Mouse (Mus musculus) intestine, embryonic 16.5 days (tissue): Measurements from ENCODE around the gene Gm9040. TPM values are rescaled to one million over a fixed set of nuclear protein-coding genes. Genes with fewer than 3 reads are reported as not detected.
"Not testable (repeated sequence)": the region's sequence is repeated elsewhere in the genome, so short reads cannot be mapped to it uniquely, and the experiment has no call there.

Experiments
- ATAC-seq: fragments of 200-750 bp; cut with Nextera tagmentation; 2 replicates; pipeline ENCODE4 v1.8.0; 2017; ENCODE audit warnings: moderate TSS enrichment, moderate library complexity
- H3K27ac ChIP-seq: fragments of 300-500 bp; sonication (generic); 2 replicates; pipeline ENCODE4 v1.5.1; 2014; ENCODE audit warnings: mild to moderate bottlenecking, low read length
- H3K27me3 ChIP-seq: fragments of 300-500 bp; sonication (generic); replicated peaks from 2 replicates; pipeline ENCODE4 v1.6.1; 2014; ENCODE audit warnings: low read length, control low read depth, mixed read lengths; ENCODE audit not compliant: control insufficient read depth, insufficient read depth
- H3K36me3 ChIP-seq: fragments of 300-500 bp; sonication (generic); 2 replicates; pipeline ENCODE4 v1.6.1; 2014; ENCODE audit warnings: low read length, control low read depth; ENCODE audit not compliant: control insufficient read depth, insufficient read depth
- H3K4me1 ChIP-seq: fragments of 300-500 bp; sonication (generic); 2 replicates; pipeline ENCODE4 v1.6.1; 2014; ENCODE audit warnings: low read length, control low read depth, mixed read lengths; ENCODE audit not compliant: control insufficient read depth, insufficient read depth
- H3K4me2 ChIP-seq: fragments of 300-500 bp; sonication (generic); 2 replicates; pipeline ENCODE4 v1.6.1; 2014; ENCODE audit warnings: low read depth, low read length, control low read depth
- H3K4me3 ChIP-seq: fragments of 300-500 bp; sonication (generic); 2 replicates; pipeline ENCODE4 v1.5.1; 2014; ENCODE audit warnings: mild to moderate bottlenecking, low read length
- H3K9ac ChIP-seq: fragments of 300-500 bp; sonication (generic); 2 replicates; pipeline ENCODE4 v1.6.1; 2014; ENCODE audit warnings: low read depth, low read length
- H3K9me3 ChIP-seq: fragments of 300-500 bp; sonication (generic); 2 replicates; pipeline ENCODE4 v1.6.1; 2016; ENCODE audit warnings: low read length, control low read depth; ENCODE audit not compliant: control insufficient read depth
- WGBS: fragments of 180-500 bp; shearing (Covaris S2); extraction: QIAGEN DNeasy Blood & Tissue Kit; methylation state at CpG from one replicate; pipeline ENCODE4 v1.1.7; 2014; 5-methylcytosine and 5-hydroxymethylcytosine counted together
- polyA plus RNA-seq: library from polyadenylated mRNA; unstranded; fragments of >200 nt; fragmentation: Nextera tagmentation; extraction: Ambion mirVana; gene quantifications from 2 replicates; pipeline ENCODE4 v1.2.1, GENCODE M21; 2015

The Gm9040 gene
- polyA plus RNA-seq, 1 experiment from 2014 or later = not detected

- H3K27me3 ChIP-seq = no peaks in the 10 kb centered on the region
- no peak within 1 kb of the TSS for H3K4me3 ChIP-seq
- no peaks in the 10 kb centered on the region for H3K36me3 ChIP-seq
- WGBS = 91% methylated on average over 6 of the region's 6 CpGs
- H3K9me3 ChIP-seq = no peaks in the 10 kb centered on the region
- no peaks in the 10 kb centered on the region for H3K4me1 ChIP-seq
- no peak within 1 kb of the TSS for H3K4me2 ChIP-seq
- no peak for ATAC-seq
- H3K27ac ChIP-seq = no peak within 1 kb of the TSS
- no peak within 1 kb of the TSS for H3K9ac ChIP-seq
Measured at GRCm38 (mm10) chr10:118294938-118295337, 31.8 kb downstream of the Gm9040 start, which contains the start of gene Iltifb. Gene Iltifb, minus strand, starts transcription at chr10:118295038.

DNA sequence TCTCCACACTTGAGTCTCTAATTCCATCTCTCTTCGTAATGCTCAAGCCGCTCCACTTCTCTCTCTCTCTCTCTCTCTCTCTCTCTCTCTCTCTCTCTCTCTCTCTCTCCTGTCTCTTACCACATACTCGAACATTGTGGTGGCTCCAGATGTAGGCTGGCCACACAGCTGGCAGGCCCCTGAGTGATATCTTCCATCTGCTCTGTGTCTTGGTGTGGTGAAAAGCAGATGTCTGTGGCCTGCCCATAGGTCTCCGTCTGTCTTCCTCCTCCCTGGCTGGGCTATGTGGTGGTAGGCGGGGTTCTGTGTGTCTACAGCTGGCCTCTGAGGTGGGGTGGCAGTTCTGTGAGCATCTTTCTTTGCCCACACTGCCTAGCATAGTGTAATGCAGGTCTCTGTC, 43.8 kb downstream of the Gm9040 start:
- H3K27me3 ChIP-seq, H3K27ac ChIP-seq, ATAC-seq, H3K4me3 ChIP-seq, H3K4me1 ChIP-seq, H3K9me3 ChIP-seq, H3K36me3 ChIP-seq, H3K4me2 ChIP-seq, H3K9ac ChIP-seq: not testable (repeated sequence)
- 94% methylated on average over 2 of the region's 5 CpGs for WGBS

DNA sequence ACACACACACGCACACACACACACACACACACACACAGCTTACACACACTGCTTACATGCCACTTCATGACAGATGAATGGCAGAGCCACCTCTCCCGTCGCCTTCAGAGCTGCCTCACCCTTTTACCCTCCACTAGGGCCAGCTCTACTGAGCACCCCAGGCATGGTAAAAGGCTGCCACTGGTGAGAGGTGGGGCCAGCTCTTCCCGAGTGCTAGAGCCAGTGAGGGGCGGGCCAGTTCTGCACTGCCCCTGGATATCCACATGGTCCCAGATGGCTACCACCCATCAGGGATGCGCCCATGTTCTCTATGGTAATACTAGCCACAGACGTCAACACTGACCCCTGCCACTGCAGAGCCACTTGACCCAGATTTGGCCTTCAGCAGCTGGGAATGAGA, 44.2 kb downstream of the Gm9040 start:
- not testable (repeated sequence) for H3K4me3 ChIP-seq, H3K27ac ChIP-seq, ATAC-seq, H3K36me3 ChIP-seq, H3K9me3 ChIP-seq, H3K4me1 ChIP-seq, H3K4me2 ChIP-seq, H3K27me3 ChIP-seq, H3K9ac ChIP-seq
- WGBS = 73% methylated on average over 6 of the region's 7 CpGs

GRCm38 (mm10) chr10:118278069-118278468, 48.7 kb downstream of the Gm9040 start:
- not testable (repeated sequence) for H3K4me3 ChIP-seq, H3K27me3 ChIP-seq, H3K4me2 ChIP-seq, H3K36me3 ChIP-seq, H3K9ac ChIP-seq, H3K9me3 ChIP-seq, H3K27ac ChIP-seq, H3K4me1 ChIP-seq
- no CpG with 5 or more reads among the region's 4 CpGs for WGBS
- ATAC-seq = peak; percentile 62; the same call in 1 of the 2 replicates

Other genes starting within 250 kb of the Gm9040 start
- 13.0 and 13.9 TPM in 2 replicates for gene Mdm1, start 185.2 kb downstream of the Gm9040 start, polyA plus RNA-seq
- not detected in 2 replicates for gene Il22, start 122.0 kb downstream of the Gm9040 start, polyA plus RNA-seq
- gene Gm32717, start 86.2 kb downstream of the Gm9040 start, polyA plus RNA-seq = not detected in 2 replicates
- not detected in 2 replicates for gene Gm32802, start 68.3 kb downstream of the Gm9040 start, polyA plus RNA-seq
- gene Iltifb, start 31.9 kb downstream of the Gm9040 start, polyA plus RNA-seq = not detected in 2 replicates
- not detected in 2 replicates for gene Gm9044, start 5.4 kb upstream of the Gm9040 start, polyA plus RNA-seq
- gene Gm9045, start 10.9 kb upstream of the Gm9040 start, polyA plus RNA-seq = 0.06 TPM in 1 of 2 replicates, not detected in the other
- gene Gm9046, start 16.3 kb upstream of the Gm9040 start, polyA plus RNA-seq = not detected in 2 replicates
- gene Gm9048, start 21.7 kb upstream of the Gm9040 start, polyA plus RNA-seq = not detected in 2 replicates
- 0.06 TPM in 1 of 2 replicates, not detected in the other for gene Gm9049, start 27.1 kb upstream of the Gm9040 start, polyA plus RNA-seq
- not detected in 2 replicates for gene Ifng, start 114.1 kb upstream of the Gm9040 start, polyA plus RNA-seq